8 mouse cellular contexts compared by ENCODE assay signal in genomic region chr11:49245176-49245575, GRCm38 (mm10). TPM values are rescaled to one million over a fixed set of nuclear protein-coding genes. Genes with fewer than 3 reads are reported as not detected.
DNase-seq lines count a peak whose midpoint lies in the region; ATAC-seq lines count a peak whose summit lies in the region.

No protein-coding gene starts in this region.

- peak overlapping the region; percentile 56 for H3K4me3 ChIP-seq in midbrain, embryonic 12.5 days

- peak overlapping the region; percentile 67 for H3K4me2 ChIP-seq in midbrain, embryonic 12.5 days (replicated peaks)

- no peak overlapping the region for H3K27ac ChIP-seq in midbrain, embryonic 12.5 days (replicated peaks)

- H3K36me3 ChIP-seq in midbrain, embryonic 12.5 days = no peaks in the 10 kb centered on the region

- peaks cover 26% of the 10 kb centered on the region for H3K4me1 ChIP-seq in midbrain, embryonic 12.5 days

- peak; percentile 98 for DNase-seq in heart, adult 11 months
- no peak for DNase-seq in heart, postnatal 4 days
- peak; percentile 84 for DNase-seq in NIH3T3 (ENCODE audit: low read depth)
- DNase-seq in forelimb bud, embryonic 11.5 days (ENCODE audit: low read depth, low spot score) = peak; percentile 19
- peak; percentile 86 for DNase-seq in kidney, postnatal 10 days
- DNase-seq in right cerebral cortex, adult 2 months (ENCODE audit: low spot score in 2 of 2) = no peak
- DNase-seq in right cerebral cortex, postnatal 10 days (ENCODE audit: low spot score in 2 of 2) = no peak

- no peaks in the 10 kb centered on the region for H3K27me3 ChIP-seq in midbrain, embryonic 12.5 days

- no peak for ATAC-seq in midbrain, embryonic 12.5 days (ENCODE audit: low FRiP score, low read depth)

- 14% methylated on average over 7 of the region's 7 CpGs for WGBS in midbrain, embryonic 12.5 days

- no peak overlapping the region for H3K9ac ChIP-seq in midbrain, embryonic 12.5 days (replicated peaks)

- H3K9me3 ChIP-seq in midbrain, embryonic 12.5 days = no peaks in the 10 kb centered on the region

RNA-seq across cellular contexts. Expression of gene Mgat1, which starts 1.2 kb away (rescaled TPM):
- 10 to 100 TPM; 71.2 to 76.7 TPM for total RNA-seq in heart, postnatal 4 days (2021)
- 33.5 and 39.0 TPM in 2 replicates for polyA plus RNA-seq in midbrain, embryonic 12.5 days (2016; fragmentation: Nextera tagmentation; extraction: Ambion mirVana)

RNA-seq across cellular contexts. Expression of gene Olfr1393, which starts 32.9 kb away (rescaled TPM):
- under 1 TPM; 0.23 to 0.33 TPM for total RNA-seq in heart, postnatal 4 days (2021)
- 0.06 TPM in 1 of 2 replicates, not detected in the other for polyA plus RNA-seq in midbrain, embryonic 12.5 days (2016; fragmentation: Nextera tagmentation; extraction: Ambion mirVana)

RNA-seq across cellular contexts. Expression of gene Olfr1392, which starts 39.9 kb away (rescaled TPM):
- total RNA-seq in heart, postnatal 4 days (2021) = under 1 TPM in 1 of 2 experiments, not detected in 1; 0.11 TPM
- 0.06 TPM in 1 of 2 replicates, not detected in the other for polyA plus RNA-seq in midbrain, embryonic 12.5 days (2016; fragmentation: Nextera tagmentation; extraction: Ambion mirVana)

RNA-seq across cellular contexts. Expression of gene Zfp62, which starts 42.1 kb away (rescaled TPM):
- 10 to 100 TPM; 37.2 to 37.7 TPM for total RNA-seq in heart, postnatal 4 days (2021)
- 60.8 and 63.3 TPM in 2 replicates for polyA plus RNA-seq in midbrain, embryonic 12.5 days (2016; fragmentation: Nextera tagmentation; extraction: Ambion mirVana)

RNA-seq across cellular contexts. Expression of gene Btnl9, which starts 58.2 kb away (rescaled TPM):
- total RNA-seq in heart, postnatal 4 days (2021) = 10 to 100 TPM; 38.4 to 40.3 TPM
- 0.04 TPM in 1 of 2 replicates, not detected in the other for polyA plus RNA-seq in midbrain, embryonic 12.5 days (2016; fragmentation: Nextera tagmentation; extraction: Ambion mirVana)

Comparison
In these comparisons a context has a peak if more than half of its experiments do, and no peak if none do; other contexts are left out.
1. DNase-seq: peak in heart, adult 11 months (single experiment), NIH3T3 (single experiment), forelimb bud, embryonic 11.5 days (single experiment) and kidney, postnatal 10 days (single experiment); none in heart, postnatal 4 days (single experiment), right cerebral cortex, adult 2 months (0 of 2) and right cerebral cortex, postnatal 10 days (0 of 2).